Mouse (Mus musculus) adipose tissue, adult 10 weeks (tissue): ENCODE measurements around the gene Edf1. TPM values are rescaled to one million over a fixed set of nuclear protein-coding genes. Genes with fewer than 3 reads are reported as not detected.

Experiments
- polyA plus RNA-seq: library from polyadenylated mRNA; stranded (reverse); fragments of 350-450 nt; fragmentation: Illumina TruSeq; extraction: RNeasy Lipid Tissue Mini Kit (QIAGEN cat#74804); gene quantifications from one replicate; pipeline ENCODE4 v1.2.3, GENCODE M21; 2014; ENCODE audit warnings: low read depth, low replicate concordance

Edf1 gene
- polyA plus RNA-seq: 250 TPM

DNA sequence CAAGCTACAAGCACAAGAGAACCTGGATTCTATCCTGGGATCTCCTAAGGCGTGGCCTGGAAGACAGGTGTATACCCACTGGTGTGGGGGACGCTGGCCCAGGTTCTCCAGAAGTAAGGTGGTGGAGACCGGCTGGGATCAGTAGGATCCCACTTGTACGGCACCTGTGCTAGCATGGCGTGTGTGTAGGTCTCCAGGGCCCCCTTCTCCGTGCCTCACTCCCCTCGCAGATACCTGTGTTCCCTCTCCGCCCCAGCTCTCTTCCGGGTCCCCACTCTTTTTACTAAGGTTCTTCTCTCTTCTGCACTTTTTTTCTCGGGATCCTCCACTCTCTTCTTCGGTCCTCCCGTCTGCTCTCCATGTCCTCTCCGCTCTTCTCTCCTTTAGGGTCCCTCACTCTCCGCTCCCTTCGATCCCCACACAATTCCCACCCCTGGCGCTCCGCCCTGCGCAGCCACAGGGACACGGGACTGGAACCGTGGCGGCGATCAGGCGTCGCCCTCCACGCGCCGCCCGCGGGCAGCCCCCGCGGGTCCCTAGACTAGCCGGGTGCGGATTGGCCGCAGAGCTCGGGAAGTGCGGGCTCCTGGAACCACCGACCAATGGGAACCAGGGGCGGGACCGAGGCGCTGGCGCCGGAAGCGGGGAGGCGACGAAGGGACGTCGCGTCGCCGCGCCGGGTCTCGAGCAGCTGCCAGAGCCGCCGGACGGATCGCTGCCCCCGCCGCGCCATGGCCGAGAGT lies at the start of gene Edf1:
Gene Edf1 (plus strand): TSS at position 627 of the 743 bp plus-strand sequence.

GRCm38 (mm10) chr2:25546811-25547491 lies 10.7 kb upstream of the Edf1 start, which contains the start of gene Traf2:
TSS of gene Traf2 (minus strand) at chr2:25546940.

DNA sequence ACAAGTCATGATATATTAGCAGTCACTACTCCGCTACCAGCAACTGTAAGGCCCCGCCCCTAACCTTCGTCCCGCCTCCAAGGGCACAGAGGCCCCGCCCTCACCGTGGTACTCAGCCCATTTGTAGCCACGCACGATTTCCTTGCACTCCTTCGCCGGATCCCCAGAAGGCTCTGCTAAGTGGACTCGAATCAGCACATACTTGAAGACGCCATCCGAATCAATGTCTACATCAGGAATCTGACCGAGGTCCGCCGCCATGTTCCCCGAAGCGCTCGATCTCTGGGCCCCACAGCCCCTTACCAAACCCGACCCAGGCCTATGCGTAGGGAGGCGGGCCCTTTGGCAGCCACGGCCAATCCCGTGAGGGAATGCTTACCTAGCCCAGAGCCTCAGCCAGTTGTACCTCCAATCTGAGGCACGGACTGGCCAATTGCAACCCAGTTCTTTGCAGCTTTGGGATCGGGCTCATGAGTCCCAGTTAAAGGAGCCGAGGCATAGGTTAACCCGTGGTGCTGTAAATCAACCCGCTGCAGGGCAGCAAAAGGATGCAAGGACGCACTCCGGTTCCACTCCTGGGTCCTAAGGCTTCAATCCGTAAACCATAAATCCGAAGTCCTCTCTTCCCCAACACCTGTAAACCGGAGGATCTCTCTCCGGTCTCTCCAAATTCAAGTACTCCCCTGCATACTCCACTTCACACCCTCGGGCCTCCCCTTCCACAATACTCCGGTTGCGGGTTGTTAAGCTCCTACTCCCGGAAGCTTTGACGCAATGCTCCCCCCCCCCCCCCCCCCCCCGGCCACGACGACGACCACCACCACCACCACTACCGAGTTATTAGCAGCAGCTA lies 17.2 kb downstream of the Edf1 start, which contains the start of the genes Mamdc4 and Phpt1:
Gene Mamdc4 (minus strand): TSS at position 267 of the 853 bp plus-strand sequence.
Gene Phpt1 (minus strand): TSS at position 646 of the 853 bp plus-strand sequence.

GRCm38 (mm10) chr2:25581294-25581864 lies 23.7 kb downstream of the Edf1 start, which contains the start of gene Ajm1:
TSS of gene Ajm1 (minus strand) at chr2:25581757.

DNA sequence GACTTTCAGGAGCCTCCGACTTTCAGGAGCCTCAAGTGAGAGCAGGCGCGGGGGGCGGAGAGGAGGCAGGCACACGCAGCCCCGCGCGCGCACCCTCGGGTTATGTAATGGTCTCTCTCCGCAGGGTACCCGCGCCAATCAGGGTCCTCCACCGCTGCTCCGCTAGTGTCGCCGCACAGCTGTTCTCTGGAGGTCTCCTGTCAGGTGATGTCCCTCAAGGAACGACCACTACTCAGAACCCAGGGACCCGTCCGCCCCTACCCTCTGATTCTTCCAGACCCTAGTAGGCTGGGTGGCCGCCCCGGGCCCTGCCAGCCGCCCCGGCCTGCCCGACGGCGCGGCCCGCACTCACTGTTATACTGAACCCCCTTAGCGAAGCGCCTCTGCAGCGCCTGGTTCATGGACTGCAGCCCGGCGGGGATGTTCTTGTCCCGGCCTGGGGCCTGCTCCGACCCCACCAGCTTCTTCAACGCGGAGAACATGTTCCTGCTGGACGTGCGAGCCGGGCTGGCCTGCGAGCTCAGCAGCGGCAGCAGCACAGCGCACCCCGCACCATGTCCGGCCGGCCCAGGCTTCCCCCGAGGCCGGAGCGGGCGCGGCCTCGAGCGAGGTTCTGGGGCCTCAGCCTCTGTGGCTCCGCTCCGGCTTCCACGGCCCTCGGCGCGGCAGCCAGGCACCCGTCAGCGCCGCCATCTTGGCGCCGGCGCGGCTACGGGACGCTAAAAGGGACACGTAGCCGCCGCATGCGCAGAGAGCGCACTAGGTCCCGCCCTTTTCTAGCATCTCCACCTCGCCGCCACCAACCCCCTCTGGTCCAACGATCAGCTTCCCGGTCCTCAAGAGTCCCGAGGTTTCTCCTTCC lies 50.3 kb downstream of the Edf1 start, which contains the start of gene Rabl6:
Gene Rabl6 (minus strand): TSS at position 761 of the 862 bp plus-strand sequence.

Other genes with a start within 250 kb of the Edf1 start
- gene Grin1, start 238.7 kb upstream of the Edf1 start, polyA plus RNA-seq: not detected
- 44.1 TPM for gene Man1b1, start 225.5 kb upstream of the Edf1 start, polyA plus RNA-seq
- 15.5 TPM for gene Dpp7, start 201.5 kb upstream of the Edf1 start, polyA plus RNA-seq
- gene Uap1l1, start 192.2 kb upstream of the Edf1 start, polyA plus RNA-seq: 26.4 TPM
- 1.5 TPM for gene Sapcd2, start 185.5 kb upstream of the Edf1 start, polyA plus RNA-seq
- gene Entpd2, start 162.0 kb upstream of the Edf1 start, polyA plus RNA-seq: 47.9 TPM
- gene Npdc1, start 158.5 kb upstream of the Edf1 start, polyA plus RNA-seq: 94.7 TPM
- gene Fut7, start 134.6 kb upstream of the Edf1 start, polyA plus RNA-seq: 0.61 TPM
- gene Abca2, start 129.1 kb upstream of the Edf1 start, polyA plus RNA-seq: 204 TPM
- 34.4 TPM for gene Clic3, start 101.0 kb upstream of the Edf1 start, polyA plus RNA-seq
- 79.8 TPM for gene Paxx, start 96.8 kb upstream of the Edf1 start, polyA plus RNA-seq
- gene Ptgds, start 87.8 kb upstream of the Edf1 start, polyA plus RNA-seq: 1,188 TPM
- gene Lcn12, start 63.9 kb upstream of the Edf1 start, polyA plus RNA-seq: 383 TPM
- gene Fbxw5, start 57.1 kb upstream of the Edf1 start, polyA plus RNA-seq: 74.6 TPM
- 7.2 TPM for gene C8g, start 56.1 kb upstream of the Edf1 start, polyA plus RNA-seq
- gene Traf2, start 10.9 kb upstream of the Edf1 start, polyA plus RNA-seq: 15.6 TPM
- gene Mamdc4, start 17.0 kb downstream of the Edf1 start, polyA plus RNA-seq: 1.1 TPM
- 65.3 TPM for gene Phpt1, start 17.4 kb downstream of the Edf1 start, polyA plus RNA-seq
- gene Ajm1, start 23.9 kb downstream of the Edf1 start, polyA plus RNA-seq: 1.7 TPM
- gene Rabl6, start 50.7 kb downstream of the Edf1 start, polyA plus RNA-seq: 69.7 TPM
- 7.2 TPM for gene Ccdc183, start 59.8 kb downstream of the Edf1 start, polyA plus RNA-seq
- 48.8 TPM for gene Tmem141, start 64.2 kb downstream of the Edf1 start, polyA plus RNA-seq
- gene Fcna, start 70.2 kb downstream of the Edf1 start, polyA plus RNA-seq: 41.5 TPM
- gene Lcn8, start 95.3 kb downstream of the Edf1 start, polyA plus RNA-seq: 6,740 TPM
- gene Lcn5, start 100.1 kb downstream of the Edf1 start, polyA plus RNA-seq: 8,551 TPM
- gene Lcn6, start 118.9 kb downstream of the Edf1 start, polyA plus RNA-seq: 653 TPM
- gene Lcn10, start 124.9 kb downstream of the Edf1 start, polyA plus RNA-seq: 827 TPM
- gene Obp2a, start 142.2 kb downstream of the Edf1 start, polyA plus RNA-seq: 28.7 TPM
- gene Bmyc, start 148.9 kb downstream of the Edf1 start, polyA plus RNA-seq: 235 TPM
- gene Obp2b, start 179.2 kb downstream of the Edf1 start, polyA plus RNA-seq: 0.82 TPM
- gene Lcn3, start 207.7 kb downstream of the Edf1 start, polyA plus RNA-seq: not detected
- not detected for gene Lcn11, start 219.2 kb downstream of the Edf1 start, polyA plus RNA-seq
- not detected for gene Gm13539, start 224.4 kb downstream of the Edf1 start, polyA plus RNA-seq